Mouse (Mus musculus) retina, postnatal 1 day (tissue): ENCODE results near the gene Bbc3.
"Not testable (repeated sequence)": the region's sequence is repeated elsewhere in the genome, so short reads cannot be mapped to it uniquely, and the experiment has no call there.

Experiments
- DNase-seq: peaks from one replicate; pipeline ENCODE4 v3.0.0-alpha.2; 2012

The Bbc3 gene

DNA sequence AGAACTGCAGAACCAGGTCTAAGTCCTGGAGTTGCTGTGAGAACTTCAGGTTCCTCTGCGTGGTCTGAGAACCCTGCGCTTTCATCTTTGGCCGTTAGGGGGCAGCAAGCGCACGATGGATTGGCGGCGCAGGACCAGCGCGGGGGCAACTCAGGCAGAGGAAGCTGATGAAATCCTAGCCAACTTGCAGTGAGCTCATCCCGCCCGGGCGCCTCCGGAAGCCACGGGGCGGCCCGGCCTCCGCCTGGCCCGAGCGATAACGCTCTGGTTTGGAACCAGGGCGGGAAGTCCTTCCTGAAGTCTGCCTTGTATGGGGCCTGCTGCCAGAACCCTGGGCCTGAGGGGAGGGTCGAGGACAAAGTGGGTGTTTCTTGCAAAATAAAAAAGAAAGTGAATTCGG, 13.4 kb upstream of the Bbc3 start:
- DNase-seq, result peak; percentile 93

DNA sequence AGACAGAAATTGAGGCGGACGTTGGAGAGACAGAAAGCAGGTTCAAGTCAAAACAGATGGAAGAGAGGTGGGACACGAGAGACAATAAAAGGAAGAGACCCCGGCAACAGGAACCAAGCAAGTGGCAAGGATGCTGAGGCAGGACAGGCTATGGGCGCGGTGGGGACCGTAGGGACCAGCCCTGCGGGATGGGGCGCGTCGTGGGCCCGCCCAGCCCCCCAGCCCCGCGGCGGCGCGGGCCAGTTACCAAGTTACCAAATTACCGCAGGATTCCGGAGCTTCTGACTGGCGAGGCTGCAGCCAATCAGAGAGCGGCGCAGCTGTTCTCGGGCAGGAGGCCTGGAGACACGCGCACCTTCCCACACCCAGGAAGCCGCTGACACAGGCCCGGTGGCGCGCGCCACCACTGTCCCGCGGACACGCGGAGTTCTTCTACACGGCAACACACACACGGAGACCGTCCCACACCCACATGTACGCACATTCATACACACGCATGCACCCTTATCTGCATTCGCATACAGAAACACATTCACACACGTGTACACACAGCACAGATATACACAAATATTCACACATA, 12.8 kb upstream of the Bbc3 start:
- DNase-seq, result peak; percentile 82

DNA sequence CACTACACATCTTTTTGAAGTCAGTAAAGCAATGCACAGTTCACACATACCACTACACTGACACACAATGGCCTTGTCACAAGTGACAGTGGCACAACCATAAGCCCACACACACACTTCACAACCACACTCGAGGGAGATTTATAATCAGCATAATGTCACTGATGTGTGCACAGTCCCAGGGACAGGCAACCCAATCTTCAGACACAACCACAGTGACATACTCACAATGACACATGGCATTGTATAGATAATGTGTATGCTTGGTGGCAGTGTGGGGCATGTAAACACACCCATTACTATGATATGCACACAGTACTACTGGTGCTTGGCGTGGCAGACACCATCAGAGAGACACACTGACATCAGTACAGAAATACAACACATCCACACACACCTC, 12.0 kb upstream of the Bbc3 start:
- no peak for DNase-seq

DNA sequence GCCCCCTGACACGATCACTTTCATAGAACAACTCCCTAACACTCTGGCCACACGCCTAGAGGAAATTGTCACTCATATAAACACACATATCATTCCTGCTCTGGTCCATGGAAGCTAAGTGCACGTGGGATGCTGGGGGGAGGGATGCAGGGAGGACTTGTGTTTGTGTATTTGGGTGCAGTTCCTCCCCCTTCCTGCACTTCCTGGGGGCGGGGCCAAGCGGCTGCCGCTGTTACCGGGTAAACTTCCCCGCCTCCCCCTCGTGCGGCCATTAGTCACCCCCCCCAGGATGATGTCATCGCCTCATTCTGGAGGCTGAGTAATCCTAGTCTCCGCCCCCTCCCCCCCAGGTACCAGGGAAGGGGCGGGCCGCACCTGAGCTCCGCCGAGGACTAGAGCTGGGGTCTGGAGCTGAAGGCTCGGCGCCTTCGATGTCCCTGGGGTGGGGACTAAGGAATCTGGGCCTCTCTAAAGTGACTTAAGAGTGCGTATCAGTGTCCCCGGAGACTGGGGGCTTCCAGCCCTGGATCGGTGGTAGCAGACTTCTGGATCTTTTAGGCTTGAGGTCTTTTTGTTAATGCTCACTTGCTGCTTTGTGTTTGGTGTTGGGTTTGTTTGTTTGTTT, 11.3 kb upstream of the Bbc3 start:
- peak; percentile 93 for DNase-seq

DNA sequence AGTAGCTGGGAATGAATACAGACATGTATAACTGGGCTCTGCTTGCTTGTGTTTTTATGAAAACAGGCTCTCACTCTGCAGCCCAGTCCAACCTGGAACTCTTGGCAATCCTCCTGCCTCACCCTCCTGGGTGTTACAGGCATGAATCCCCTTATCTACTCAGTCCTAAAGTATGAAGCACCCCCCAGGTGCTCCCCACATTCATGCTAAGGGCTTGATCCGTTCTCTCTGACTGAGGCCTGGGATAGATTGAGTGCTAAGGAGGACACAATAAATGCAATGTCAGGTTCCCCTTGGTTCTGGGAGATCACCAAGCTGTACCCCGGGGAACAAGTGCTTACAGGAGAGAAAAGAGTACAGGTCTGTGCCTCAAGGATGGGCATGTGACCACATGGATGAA, 10.6 kb upstream of the Bbc3 start:
- no peak for DNase-seq

DNA sequence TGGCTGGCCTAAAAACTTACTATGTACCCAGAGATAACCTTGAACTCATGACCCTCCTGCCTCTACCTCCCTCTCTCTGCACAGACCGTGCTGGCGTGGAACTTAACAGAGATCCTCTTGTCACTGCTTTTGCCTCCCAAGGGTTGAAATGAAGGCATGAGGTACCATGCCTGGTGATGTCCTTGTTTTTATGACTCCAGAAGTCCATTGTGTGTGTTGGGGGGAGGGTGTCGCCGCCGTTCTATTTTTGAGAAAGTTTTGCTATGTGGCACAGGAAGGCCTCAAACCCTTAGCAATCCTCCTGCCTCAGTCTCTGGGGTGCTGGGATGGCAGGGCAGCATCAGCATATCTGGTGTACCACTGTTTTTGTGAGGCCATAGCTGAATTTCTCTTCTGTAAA, 9.3 kb upstream of the Bbc3 start:
- no peak for DNase-seq

DNA sequence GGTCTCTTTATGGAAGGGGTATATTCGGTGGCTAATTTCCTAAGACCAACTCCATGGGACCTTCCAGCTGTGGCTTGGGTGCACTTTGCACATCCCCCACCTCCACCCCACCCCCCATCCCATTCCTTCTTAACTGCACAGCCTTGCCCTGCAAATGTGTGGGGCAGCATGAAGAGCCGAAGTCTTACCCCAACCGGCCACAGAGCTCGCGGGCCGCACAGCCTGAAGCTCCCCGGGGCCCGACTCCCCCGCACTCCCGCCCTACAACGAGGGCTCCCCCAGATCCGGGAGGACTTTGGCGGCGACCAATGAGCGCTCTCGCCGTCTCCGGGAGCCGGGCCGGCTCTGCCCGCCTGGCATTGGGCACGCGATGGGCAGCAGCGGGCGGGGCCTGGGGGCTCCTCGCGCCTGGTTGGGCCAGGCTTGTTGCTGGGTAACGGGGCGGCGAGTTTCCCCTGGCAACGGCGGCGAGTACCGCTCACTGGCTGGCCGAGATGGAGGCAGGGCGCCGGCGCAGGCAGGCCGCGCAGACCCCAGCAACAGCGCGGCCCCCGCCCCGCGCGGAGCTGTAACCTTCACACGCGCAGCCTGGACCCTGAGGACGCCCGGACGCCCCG, 8.7 kb upstream of the Bbc3 start:
- peak; percentile 97 for DNase-seq

DNA sequence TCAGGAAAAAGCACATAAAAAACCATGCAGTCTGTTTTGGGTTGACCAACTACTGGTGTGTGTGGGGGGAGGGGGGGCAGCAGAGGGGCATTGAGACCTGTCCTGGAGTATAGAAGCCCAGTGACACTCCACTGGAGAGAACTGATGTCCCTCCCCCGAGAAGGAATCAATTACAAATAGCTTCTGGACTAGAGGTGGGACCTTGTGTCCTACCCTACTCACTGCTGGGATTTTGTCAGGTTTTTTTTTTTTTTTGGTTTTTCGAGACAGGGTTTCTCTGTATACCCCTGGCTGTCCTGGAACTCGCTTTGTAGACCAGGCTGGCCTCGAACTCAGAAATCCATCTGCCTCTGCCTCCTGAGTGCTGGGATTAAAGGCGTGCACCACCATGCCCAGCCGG, 1.1 kb upstream of the Bbc3 start:
- DNase-seq, result not testable (repeated sequence)

DNA sequence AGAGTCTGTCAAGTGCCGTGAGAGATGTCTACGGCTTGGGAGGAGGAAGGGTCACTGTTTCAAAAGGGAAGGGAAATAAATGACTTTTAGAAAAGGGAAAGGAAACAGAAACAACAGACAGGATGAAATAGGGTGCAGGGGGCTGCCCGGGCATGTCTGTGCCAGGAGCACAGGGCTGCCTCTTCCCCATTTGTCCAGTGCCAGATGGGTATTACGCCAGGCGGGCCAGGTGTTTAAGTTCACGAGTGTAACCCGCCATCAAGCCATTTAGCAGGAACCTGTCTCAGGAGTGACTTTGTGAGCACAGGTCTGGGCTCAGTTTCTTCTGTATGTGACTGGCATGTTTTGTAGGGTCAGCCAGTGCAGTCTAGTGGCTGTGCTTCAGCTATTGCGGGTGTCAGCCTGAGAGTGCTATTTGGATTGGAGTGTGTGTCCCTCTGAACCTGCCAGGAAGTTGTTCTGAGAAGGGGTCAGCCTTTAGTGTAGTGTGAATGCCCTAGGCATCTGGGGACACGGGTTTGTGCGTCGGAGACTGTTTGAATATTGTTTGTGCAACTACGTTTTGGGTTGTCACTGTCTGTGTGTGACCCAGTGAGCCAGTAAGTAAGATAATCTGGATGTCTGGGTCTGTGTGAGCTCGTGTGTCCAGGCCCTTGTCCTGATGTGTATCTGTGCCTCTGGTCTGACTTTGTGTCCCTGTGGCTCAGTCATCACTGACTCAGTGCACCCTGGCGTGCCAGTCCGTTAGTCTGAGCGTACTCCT, 543 bp downstream of the Bbc3 start:
- DNase-seq, result no peak

DNA sequence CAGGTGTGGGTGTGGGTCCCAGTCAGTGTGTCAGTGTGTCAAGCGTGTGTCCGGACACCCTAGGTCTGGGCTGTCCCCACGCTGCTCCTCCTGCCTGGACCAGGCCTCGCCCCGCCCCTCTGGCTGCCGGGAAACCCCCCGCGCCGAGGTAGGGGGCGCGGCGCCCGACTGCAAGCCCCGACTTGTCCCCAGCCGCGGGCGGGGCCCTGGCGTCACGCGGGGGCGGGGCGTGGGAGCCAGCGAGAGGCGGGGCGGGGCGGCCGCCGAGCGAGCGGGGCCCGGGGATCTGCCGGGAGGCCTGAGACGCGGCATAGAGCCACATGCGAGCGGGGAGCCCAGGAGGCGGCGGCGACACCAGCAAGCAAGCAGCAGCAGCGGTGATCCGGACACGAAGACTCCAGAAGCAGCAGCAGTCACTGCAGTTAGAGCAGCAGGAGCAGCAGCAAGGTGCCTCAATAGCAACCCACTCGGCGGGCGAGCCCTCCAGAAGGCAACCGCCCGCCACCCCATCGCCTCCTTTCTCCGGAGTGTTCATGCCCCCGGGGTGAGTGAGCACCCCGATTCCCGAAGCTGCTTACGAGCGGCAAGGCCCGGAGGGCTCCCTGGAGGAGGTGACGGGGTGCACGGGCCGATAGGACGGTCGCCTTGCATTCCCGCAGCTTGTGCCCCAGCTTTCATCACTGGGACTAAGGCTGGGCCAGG, 1.3 kb downstream of the Bbc3 start:
- DNase-seq, result peak; percentile 88

DNA sequence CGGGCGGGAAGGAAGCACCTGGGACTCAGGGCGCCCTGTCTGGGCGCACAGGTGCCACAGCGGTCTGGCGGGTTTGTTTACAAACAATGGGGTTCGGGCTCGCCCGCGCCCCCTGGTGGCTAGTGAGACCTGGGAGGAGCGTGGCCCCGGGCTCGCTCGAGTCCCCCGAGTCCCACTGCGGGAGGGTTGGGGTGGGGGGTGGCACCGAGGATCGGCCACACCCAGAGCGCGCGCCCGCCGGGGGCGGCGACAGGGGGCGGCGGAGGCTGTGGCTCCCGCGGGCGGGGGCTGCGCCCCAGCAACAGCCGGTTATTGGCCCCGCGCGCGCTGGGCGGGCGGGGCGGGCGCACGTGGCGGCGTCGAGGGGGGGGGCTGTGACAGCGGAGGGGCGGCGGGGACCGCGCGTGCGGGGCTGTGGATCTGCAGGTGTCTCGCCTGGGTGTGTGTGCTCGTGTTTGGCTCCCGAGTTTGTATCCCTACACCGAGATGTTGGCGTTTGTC, 1.9 kb downstream of the Bbc3 start:
- DNase-seq, result peak; percentile 81

DNA sequence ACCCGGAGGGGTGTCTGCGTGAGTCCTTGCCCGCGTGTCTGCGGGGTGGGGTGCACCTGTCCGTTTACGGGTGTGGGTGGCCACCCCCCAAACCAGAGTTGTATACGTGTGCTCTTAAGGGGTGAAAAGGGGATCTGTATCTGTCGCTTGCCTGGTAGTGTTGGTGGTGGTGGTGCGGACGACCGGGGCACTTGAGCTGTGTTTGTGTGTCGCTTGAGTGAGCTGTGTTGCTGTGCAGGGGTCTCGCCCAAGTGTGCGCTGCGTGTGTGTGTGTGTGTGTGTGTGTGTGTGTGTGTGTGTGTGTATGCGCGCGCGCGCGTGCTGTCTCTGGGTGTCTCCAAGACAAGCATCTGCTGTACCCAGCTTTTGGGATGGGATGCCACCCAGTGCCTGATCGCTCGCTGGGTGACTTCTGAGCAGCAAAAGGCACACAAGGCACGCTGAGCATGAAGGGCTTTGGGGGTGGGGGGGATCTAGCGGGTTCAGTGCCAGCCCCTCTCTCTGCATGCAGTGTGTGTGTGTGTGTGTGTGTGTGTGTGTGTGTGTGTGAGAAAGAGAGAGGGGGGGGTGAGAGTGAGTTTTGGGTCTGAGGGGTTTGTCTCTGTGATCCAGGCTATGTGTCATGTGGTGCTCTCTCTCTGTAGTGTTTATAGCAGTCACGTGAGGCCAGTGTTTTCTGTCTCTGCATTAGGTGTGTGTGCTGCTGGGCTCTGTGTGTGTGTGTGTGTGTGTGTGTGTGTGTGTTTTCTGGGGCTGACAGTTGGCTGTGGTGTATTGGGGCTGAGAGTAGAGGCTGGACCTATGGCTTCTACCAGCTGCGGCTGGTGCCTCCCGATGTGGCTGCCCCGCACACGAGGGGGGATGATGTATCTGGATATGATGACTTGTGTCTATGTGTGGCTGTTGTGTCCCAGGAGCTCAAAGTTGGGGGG, 2.6 kb downstream of the Bbc3 start:
- peak; percentile 64 for DNase-seq

DNA sequence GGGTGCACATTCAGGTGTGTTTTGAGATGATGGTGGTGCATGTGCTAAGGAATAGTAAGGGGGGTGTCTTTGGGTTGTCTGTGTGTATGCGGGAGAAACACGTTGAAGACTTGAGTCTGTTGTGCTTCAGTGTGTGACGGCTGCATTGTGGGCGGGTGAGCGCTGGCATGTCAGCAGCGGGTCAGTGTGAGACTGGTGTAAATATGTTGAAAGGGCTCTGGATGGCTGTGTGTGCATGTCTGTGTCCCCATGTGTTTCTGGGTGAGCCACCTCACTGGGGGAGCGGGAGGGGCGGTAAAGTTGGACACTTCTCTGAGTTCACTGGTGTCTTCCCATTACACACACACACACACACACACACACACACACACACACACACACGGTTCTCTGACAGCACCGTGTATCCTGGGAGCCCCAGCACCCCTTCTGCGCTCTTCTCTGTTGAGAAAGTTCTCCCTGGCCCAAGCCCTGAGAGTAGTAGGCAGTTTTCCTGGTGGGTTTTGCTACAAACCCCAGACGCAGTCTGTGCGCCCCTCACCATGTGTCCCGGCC, 3.3 kb downstream of the Bbc3 start:
- peak; percentile 45 for DNase-seq

DNA sequence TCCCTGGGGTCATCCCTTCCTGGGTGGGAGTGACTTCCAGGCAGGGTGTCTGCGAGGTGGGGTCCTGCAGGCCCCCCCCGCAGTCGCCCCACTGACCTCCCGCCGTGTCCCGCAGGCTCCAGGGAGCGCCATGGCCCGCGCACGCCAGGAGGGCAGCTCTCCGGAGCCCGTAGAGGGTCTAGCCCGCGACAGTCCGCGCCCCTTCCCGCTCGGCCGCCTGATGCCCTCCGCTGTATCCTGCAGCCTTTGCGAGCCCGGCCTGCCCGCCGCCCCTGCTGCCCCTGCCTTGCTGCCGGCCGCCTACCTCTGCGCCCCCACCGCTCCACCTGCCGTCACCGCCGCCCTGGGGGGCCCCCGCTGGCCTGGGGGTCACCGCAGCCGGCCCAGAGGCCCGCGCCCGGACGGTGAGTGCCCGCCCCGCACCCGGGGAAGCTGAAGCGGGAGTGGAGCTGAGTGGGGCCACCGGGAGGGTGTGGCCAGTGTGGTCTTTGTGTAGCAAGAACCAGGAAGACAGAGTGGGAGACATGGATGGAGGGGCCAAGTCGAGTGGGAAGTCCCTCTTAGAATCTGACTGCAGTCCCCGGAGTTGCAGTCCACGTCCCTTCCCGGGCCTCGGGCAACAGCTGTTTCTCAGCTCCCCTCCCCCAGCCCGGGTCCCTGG, 3.9 kb downstream of the Bbc3 start:
- peak; percentile 59 for DNase-seq

DNA sequence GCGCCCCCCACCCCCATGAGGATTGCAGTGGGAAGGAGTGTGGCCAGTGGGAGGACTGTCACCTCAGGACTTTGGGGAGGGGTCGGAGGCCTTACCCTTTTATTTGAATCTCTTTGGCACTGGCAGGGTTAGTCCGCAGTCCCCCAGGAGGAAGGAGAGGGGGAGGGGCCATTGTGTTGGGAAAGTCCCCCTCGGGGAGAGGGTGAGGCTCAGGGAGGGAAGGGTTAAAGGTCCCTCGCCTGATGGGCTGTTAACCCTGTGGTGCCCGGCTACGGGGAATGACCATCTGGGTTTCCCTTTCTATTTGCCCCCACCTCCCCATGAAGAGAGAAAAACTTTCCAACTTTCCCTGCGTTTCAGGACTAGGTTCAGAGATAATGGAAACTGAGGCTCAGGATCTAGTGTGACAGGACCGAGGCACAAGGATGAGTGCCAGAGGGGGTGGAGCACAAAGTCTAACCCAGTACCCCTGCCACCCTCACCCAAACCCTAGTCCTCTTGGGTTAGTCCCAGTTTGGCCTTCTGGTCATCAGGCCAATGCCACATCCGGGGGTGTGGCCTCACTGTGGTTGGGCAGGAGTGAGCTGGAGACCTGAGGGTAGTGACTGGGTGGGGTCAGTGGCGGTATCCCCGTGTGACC, 4.6 kb downstream of the Bbc3 start:
- peak; percentile 82 for DNase-seq

DNA sequence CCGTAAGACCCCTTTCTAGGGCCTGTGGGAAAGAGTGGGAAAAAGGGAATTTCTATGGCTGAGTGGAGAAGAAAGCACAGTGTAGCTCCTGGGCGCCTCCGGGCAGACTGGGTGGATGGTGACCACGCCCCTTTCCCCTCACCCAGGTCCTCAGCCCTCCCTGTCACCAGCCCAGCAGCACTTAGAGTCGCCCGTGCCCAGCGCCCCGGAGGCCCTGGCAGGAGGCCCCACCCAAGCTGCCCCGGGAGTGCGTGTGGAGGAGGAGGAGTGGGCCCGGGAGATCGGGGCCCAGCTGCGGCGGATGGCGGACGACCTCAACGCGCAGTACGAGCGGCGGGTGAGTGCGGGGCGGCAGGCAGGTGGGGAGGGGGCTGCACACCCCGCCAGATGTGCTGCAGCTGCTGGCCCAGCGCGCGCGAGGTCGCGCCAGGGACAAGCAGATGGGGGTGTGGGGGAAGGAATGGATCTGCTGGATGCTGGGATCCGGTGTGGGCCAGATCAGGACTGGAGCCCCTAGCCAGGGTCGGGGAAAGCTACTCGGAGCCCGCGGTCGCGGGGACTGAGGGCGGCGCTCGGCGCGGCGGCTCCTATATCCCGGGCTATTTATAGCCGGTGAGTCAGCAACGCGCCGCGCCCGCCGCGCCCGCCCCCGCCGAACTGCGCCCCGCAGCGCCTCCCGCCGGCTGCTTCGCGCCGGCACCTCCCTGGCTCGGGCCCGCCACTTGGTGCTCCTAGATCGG, 5.5 kb downstream of the Bbc3 start:
- peak; percentile 85 for DNase-seq

DNA sequence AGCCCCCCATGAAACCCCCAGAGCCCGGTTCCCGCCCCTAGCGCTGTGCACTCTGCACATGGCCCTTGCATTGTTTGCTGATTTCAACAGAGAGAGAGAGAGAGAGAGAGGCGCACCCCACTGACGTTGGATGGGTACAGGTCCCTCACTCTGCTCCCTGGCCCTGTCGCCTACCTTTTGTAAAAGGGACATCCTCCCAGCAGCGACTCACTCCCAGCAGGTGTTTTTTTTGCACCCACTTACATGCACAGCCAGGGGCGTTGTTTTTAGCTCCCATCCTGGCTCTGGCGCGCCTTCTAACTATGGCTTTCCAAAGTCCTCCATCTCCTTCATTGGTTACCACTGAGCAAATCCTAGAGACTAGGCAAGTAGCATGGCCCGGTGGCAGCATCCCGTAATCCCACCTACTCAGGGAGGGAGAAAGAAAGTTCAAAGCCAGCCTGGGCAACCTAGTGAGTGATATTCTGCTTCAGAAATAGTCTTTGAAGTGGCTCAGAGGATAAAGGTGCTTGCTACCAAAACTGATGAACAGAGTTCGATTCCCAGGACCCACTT, 6.1 kb downstream of the Bbc3 start:
- no peak for DNase-seq

DNA sequence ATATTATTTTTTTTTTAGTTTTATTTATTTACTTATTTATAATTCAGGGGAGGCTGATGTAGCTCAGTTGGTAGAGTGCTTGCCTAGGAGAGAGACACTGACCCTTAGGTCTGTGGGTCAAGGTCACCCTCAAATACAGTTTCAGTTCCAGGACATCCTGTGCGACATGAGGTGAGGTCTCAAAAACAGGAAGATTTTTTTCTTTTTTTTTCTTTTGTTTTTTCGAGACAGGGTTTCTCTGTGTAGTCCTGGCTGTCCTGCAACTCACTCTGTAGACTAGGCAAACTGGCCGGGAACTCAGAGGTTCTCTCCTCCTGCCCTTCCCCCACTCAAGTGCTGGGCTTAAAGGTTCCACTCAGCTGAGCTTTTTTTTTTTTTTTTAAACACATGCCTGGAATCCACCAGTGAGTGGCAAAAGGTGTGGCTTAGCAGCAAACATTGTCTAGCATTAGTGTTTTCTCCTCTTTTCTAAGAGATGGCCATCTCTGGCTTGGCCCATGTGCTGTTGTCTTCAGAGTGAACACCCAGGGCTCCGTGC, 7.1 kb downstream of the Bbc3 start:
- DNase-seq, result no peak

DNA sequence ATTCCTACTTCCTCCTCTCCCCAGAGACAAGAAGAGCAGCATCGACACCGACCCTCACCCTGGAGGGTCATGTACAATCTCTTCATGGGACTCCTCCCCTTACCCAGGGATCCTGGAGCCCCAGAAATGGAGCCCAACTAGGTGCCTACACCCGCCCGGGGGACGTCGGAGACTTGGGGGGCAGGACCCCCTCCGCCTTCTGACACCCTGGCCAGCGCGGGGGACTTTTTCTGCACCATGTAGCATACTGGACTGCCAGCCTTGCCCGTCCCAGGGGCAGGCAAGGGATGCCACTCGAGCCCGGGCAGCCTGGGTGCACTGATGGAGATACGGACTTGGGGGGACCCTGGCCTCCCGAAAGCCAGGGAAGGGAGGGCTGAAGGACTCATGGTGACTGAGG, 8.9 kb downstream of the Bbc3 start:
- DNase-seq, result no peak
